Mouse (Mus musculus): ENCODE data around the gene Bud23. TPM values are rescaled to one million over a fixed set of nuclear protein-coding genes. Genes with fewer than 3 reads are reported as not detected.

Gene Bud23
- total and polyA plus RNA-seq, 2 experiments from 2014 or later, result 69.6 to 72.1 TPM

GRCm38 (mm10) chr5:135048539-135048938, 16.2 kb downstream of the Bud23 start:
- Histone ChIP-seq H3K27ac (ENCODE audit: low read depth, low read length) (no peak overlapping the region), H3K9me3 (ENCODE audit: low read length) (no peaks in the 10 kb centered on the region), H3K4me3 (ENCODE audit: low read depth, low read length) (no peak overlapping the region), H3K27me3 (ENCODE audit: insufficient read depth, low read length) (no peaks in the 10 kb centered on the region), H3K9ac (no peak overlapping the region), H3K36me3 (ENCODE audit: insufficient read depth) (peaks cover 27% of the 10 kb centered on the region), H3K4me1 (ENCODE audit: insufficient read depth) (no peaks in the 10 kb centered on the region), H3K4me2 (ENCODE audit: low read depth) (no peak overlapping the region)
- 94% methylated on average over 5 of the region's 5 CpGs for WGBS
- DNase-seq (no peak), ATAC-seq (no peak)
- no peak for TF ChIP-seq CTCF (IDR thresholded peaks at IDR 0.05; ENCODE audit: low read depth)

- Histone ChIP-seq H3K4me1 (ENCODE audit: insufficient read depth) (no peaks in the 10 kb centered on the region), H3K4me2 (ENCODE audit: low read depth) (no peak overlapping the region), H3K9me3 (ENCODE audit: low read length) (no peaks in the 10 kb centered on the region), H3K36me3 (ENCODE audit: insufficient read depth) (peaks cover 14% of the 10 kb centered on the region), H3K9ac (no peak overlapping the region), H3K4me3 (ENCODE audit: low read depth, low read length) (no peak overlapping the region), H3K27me3 (ENCODE audit: insufficient read depth, low read length) (no peaks in the 10 kb centered on the region), H3K27ac (ENCODE audit: low read depth, low read length) (no peak overlapping the region)
- no peak for TF ChIP-seq CTCF (IDR thresholded peaks at IDR 0.05; ENCODE audit: low read depth)
- DNase-seq (no peak), ATAC-seq (no peak)
- 80% methylated on average over 3 of the region's 3 CpGs for WGBS
Measured at GRCm38 (mm10) chr5:135044575-135044974, 20.2 kb downstream of the Bud23 start.

DNA sequence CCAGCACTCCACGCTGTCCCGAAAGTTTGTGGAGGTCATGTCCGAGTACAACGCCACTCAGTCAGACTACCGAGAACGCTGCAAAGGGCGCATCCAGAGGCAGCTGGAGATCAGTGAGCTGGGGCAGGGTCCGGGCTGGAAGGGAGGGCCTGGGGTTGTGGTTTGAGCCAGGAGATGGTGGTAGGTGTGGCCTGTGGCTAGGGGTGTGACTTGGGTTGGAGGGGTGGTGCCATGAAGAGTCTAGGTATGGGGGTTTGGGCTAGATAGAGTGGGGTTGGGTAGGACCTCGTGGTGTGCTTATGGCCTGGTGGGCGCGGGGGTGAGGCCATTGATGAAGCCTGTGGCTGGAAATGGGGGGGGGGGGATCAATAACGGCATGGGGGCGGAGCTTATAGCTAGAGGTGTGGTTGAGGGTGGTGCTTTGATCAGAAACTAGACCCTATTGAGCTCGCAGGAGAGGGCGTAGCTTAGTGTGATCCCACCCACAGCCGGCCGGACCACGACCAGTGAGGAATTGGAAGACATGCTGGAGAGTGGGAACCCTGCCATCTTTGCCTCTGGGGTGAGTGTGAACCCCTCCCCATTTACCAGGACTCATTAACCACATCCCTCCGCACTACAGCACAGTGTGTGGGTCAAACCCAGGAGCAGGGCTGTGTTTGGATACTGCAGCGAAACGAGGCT, 22.5 kb downstream of the Bud23 start:
- H3K9ac ChIP-seq, result no peak overlapping the region
- H3K27ac ChIP-seq (ENCODE audit: low read depth, low read length), result no peak overlapping the region
- DNase-seq (no peak), ATAC-seq (no peak)
- H3K4me2 ChIP-seq (ENCODE audit: low read depth), result no peak overlapping the region
- H3K36me3 ChIP-seq (ENCODE audit: insufficient read depth), result peaks cover 19% of the 10 kb centered on the region
- H3K4me1 ChIP-seq (ENCODE audit: insufficient read depth), result no peaks in the 10 kb centered on the region
- TF ChIP-seq CTCF (IDR thresholded peaks at IDR 0.05; ENCODE audit: low read depth), result no peak
- H3K9me3 ChIP-seq (ENCODE audit: low read length), result no peaks in the 10 kb centered on the region
- no peaks in the 10 kb centered on the region for H3K27me3 ChIP-seq (ENCODE audit: insufficient read depth, low read length)
- H3K4me3 ChIP-seq (ENCODE audit: low read depth, low read length), result no peak overlapping the region
- 38% methylated on average over 21 of the region's 21 CpGs for WGBS

GRCm38 (mm10) chr5:135040777-135041176, 24.0 kb downstream of the Bud23 start:
- no peak for TF ChIP-seq CTCF (IDR thresholded peaks at IDR 0.05; ENCODE audit: low read depth)
- ATAC-seq (no peak), DNase-seq (no peak)
- Histone ChIP-seq H3K4me2 (ENCODE audit: low read depth) (no peak overlapping the region), H3K4me1 (ENCODE audit: insufficient read depth) (no peaks in the 10 kb centered on the region), H3K27ac (ENCODE audit: low read depth, low read length) (peak overlapping the region; percentile 77), H3K36me3 (ENCODE audit: insufficient read depth) (peaks cover 21% of the 10 kb centered on the region), H3K9ac (no peak overlapping the region), H3K4me3 (ENCODE audit: low read depth, low read length) (no peak overlapping the region), H3K9me3 (ENCODE audit: low read length) (no peaks in the 10 kb centered on the region), H3K27me3 (ENCODE audit: insufficient read depth, low read length) (no peaks in the 10 kb centered on the region)
- WGBS, result 79% methylated on average over 11 of the region's 11 CpGs

GRCm38 (mm10) chr5:135040059-135040458, 24.7 kb downstream of the Bud23 start:
- H3K9me3 ChIP-seq (ENCODE audit: low read length), result no peaks in the 10 kb centered on the region
- peaks cover 19% of the 10 kb centered on the region for H3K36me3 ChIP-seq (ENCODE audit: insufficient read depth)
- no peak overlapping the region for H3K4me3 ChIP-seq (ENCODE audit: low read depth, low read length)
- no peaks in the 10 kb centered on the region for H3K4me1 ChIP-seq (ENCODE audit: insufficient read depth)
- no peak overlapping the region for H3K9ac ChIP-seq
- no peak overlapping the region for H3K4me2 ChIP-seq (ENCODE audit: low read depth)
- no peaks in the 10 kb centered on the region for H3K27me3 ChIP-seq (ENCODE audit: insufficient read depth, low read length)
- no peak for TF ChIP-seq CTCF (IDR thresholded peaks at IDR 0.05; ENCODE audit: low read depth)
- H3K27ac ChIP-seq (ENCODE audit: low read depth, low read length), result peak overlapping the region; percentile 77
- DNase-seq (peak; percentile 37), ATAC-seq (peak; percentile 71)
- 35% methylated on average over 6 of the region's 6 CpGs for WGBS

- WGBS, result 86% methylated on average over 9 of the region's 9 CpGs
- Histone ChIP-seq H3K27me3 (ENCODE audit: insufficient read depth, low read length) (no peaks in the 10 kb centered on the region), H3K4me3 (ENCODE audit: low read depth, low read length) (no peak overlapping the region), H3K9ac (no peak overlapping the region), H3K9me3 (ENCODE audit: low read length) (no peaks in the 10 kb centered on the region), H3K27ac (ENCODE audit: low read depth, low read length) (peak overlapping the region; percentile 77), H3K4me2 (ENCODE audit: low read depth) (no peak overlapping the region), H3K36me3 (ENCODE audit: insufficient read depth) (peaks cover 15% of the 10 kb centered on the region), H3K4me1 (ENCODE audit: insufficient read depth) (no peaks in the 10 kb centered on the region)
- ATAC-seq, result no peak
- no peak for TF ChIP-seq CTCF (IDR thresholded peaks at IDR 0.05; ENCODE audit: low read depth)
- DNase-seq, result no peak
Measured at GRCm38 (mm10) chr5:135039541-135039940, 25.2 kb downstream of the Bud23 start.

DNA sequence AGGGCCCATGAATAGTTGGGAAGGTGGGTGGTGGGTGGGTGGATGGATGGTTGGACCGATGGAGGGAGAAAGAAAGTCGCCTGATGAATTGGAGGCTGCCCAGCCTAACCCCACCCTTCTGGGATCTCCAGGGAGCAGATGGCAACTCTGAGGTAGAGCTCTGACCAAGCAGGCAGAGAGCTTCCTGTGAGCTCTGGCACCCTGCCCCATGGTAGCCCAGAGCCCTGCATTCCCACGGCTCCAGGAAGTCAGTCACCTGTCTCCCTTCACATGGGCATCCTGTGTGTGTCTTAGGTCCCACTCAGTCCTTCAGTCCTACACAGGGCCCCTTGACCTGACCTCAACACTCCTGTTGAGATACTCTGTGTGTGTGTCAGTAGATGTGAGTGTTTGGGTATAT, 26.8 kb downstream of the Bud23 start:
- no peak for TF ChIP-seq CTCF (IDR thresholded peaks at IDR 0.05; ENCODE audit: low read depth)
- Histone ChIP-seq H3K9ac (no peak overlapping the region), H3K36me3 (ENCODE audit: insufficient read depth) (peaks cover 15% of the 10 kb centered on the region), H3K9me3 (ENCODE audit: low read length) (no peaks in the 10 kb centered on the region), H3K27me3 (ENCODE audit: insufficient read depth, low read length) (no peaks in the 10 kb centered on the region), H3K27ac (ENCODE audit: low read depth, low read length) (no peak overlapping the region), H3K4me2 (ENCODE audit: low read depth) (no peak overlapping the region), H3K4me1 (ENCODE audit: insufficient read depth) (no peaks in the 10 kb centered on the region), H3K4me3 (ENCODE audit: low read depth, low read length) (no peak overlapping the region)
- DNase-seq, result no peak
- WGBS, result 88% methylated on average over 3 of the region's 3 CpGs
- ATAC-seq, result no peak
